Mouse (Mus musculus) limb, embryonic 11.5 days (tissue): ENCODE data around the gene Rai14. TPM values are rescaled to one million over a fixed set of nuclear protein-coding genes. Genes with fewer than 3 reads are reported as not detected.

Source experiments
- ATAC-seq: fragments of 200-750 bp; cut with Nextera tagmentation; 2 replicates; pipeline ENCODE4 v1.8.0; 2017; ENCODE audit warnings: low read depth; ENCODE audit not compliant: insufficient number of reproducible peaks, low FRiP score, low TSS enrichment
- DNase-seq: peaks from one replicate; pipeline ENCODE4 v3.0.0-alpha.2; 2015; ENCODE audit warnings: low spot score
- H3K27ac ChIP-seq: fragments of 300-500 bp; sonication (generic); replicated peaks from 2 replicates; pipeline ENCODE4 v1.5.1; 2014; ENCODE audit warnings: low read depth, mild to moderate bottlenecking, low read length
- H3K27me3 ChIP-seq: fragments of 300-500 bp; sonication (generic); 2 replicates; pipeline ENCODE4 v1.6.1; 2014; ENCODE audit warnings: mild to moderate bottlenecking, low read length, mixed read lengths; ENCODE audit not compliant: control insufficient read depth, insufficient read depth
- H3K36me3 ChIP-seq: fragments of 300-500 bp; sonication (generic); 2 replicates; pipeline ENCODE4 v1.6.1; 2014; ENCODE audit warnings: mild to moderate bottlenecking, low read length, moderate library complexity, mixed read lengths; ENCODE audit not compliant: control insufficient read depth, insufficient read depth
- H3K4me1 ChIP-seq: fragments of 300-500 bp; sonication (generic); 2 replicates; pipeline ENCODE4 v1.6.1; 2014; ENCODE audit warnings: low read length, mixed read lengths; ENCODE audit not compliant: control insufficient read depth, insufficient read depth
- H3K4me2 ChIP-seq: fragments of 300-500 bp; sonication (generic); 2 replicates; pipeline ENCODE4 v1.6.1; 2014; ENCODE audit warnings: low read depth, mild to moderate bottlenecking, moderate library complexity; ENCODE audit not compliant: severe bottlenecking
- H3K4me3 ChIP-seq: fragments of 300-500 bp; sonication (generic); 2 replicates; pipeline ENCODE4 v1.5.1; 2014; ENCODE audit warnings: low read depth, low read length
- H3K9ac ChIP-seq: fragments of 300-500 bp; sonication (generic); 2 replicates; pipeline ENCODE4 v1.6.1; 2014; ENCODE audit warnings: mild to moderate bottlenecking, low read length
- H3K9me3 ChIP-seq: fragments of 300-500 bp; sonication (generic); 2 replicates; pipeline ENCODE4 v1.6.1; 2016; ENCODE audit warnings: low read length; ENCODE audit not compliant: control insufficient read depth
- WGBS: fragments of 180-500 bp; shearing (Covaris S2); extraction: QIAGEN DNeasy Blood & Tissue Kit; methylation state at CpG from one replicate; pipeline ENCODE4 v1.1.7; 2014; 5-methylcytosine and 5-hydroxymethylcytosine counted together
- polyA plus RNA-seq: library from polyadenylated mRNA; unstranded; fragments of >200 nt; fragmentation: Nextera tagmentation; extraction: Ambion mirVana; gene quantifications from 2 replicates; pipeline ENCODE4 v1.2.1, GENCODE M21; 2014

Rai14 gene
- polyA plus RNA-seq, 1 experiment from 2014 or later = 70.8 TPM

DNA sequence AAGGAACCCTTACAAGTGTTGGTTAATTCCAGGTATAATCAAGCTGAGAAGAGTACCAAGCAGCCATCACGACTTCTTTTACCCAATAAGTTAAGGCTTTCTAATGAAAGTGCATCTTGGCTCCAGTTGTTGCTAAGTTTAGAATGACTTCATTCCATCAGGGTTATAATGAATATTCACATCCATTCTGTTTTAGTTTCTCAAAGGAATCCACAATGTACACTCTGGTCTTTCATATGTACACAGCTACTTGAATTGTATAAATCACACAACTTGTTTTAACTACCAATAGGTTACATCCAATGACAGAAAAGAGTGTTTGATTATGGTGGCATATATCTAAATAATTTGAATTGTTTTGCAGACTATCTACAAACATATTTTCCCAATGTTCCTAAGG is 59.7 kb downstream of the Rai14 start:
- Histone ChIP-seq H3K4me3 (no peak overlapping the region), H3K9ac (no peak overlapping the region), H3K27ac (no peak overlapping the region), H3K27me3 (no peaks in the 10 kb centered on the region), H3K4me2 (no peak overlapping the region), H3K36me3 (no peaks in the 10 kb centered on the region), H3K9me3 (no peaks in the 10 kb centered on the region), H3K4me1 (0 out of 2 replicates have a peak, but pooled peaks cover 3% of the 10 kb centered on the region)
- WGBS = 97% methylated on average over 1 of the region's 1 CpGs
- DNase-seq (no peak), ATAC-seq (no peak)

DNA sequence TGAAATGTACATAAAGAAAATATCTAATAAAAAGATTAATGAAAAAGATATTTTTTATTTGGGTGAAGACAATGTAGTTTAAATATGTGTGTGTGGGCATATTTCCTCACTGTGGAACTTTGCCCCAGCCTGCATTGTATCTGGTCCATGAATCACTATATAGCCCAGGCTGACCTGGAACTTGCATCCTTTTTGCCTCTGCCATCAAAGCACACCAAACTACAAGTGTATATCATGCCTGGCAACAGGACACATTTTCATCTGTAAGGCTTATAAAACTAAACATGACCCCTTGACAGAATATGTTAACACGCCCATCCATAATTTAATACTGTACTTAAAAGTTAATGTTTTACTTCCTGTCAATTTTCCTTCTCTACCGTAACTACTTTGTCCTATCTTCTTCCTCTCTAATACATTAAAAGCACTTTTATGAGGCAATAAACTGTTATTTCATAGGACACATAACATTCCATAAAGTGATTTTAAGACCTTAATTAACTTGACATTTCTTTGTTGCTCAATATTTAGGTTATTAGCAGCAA is 61.4 kb downstream of the Rai14 start:
- DNase-seq = no peak
- H3K27me3 ChIP-seq = no peaks in the 10 kb centered on the region
- no peaks in the 10 kb centered on the region for H3K9me3 ChIP-seq
- H3K4me2 ChIP-seq = no peak overlapping the region
- H3K9ac ChIP-seq = no peak overlapping the region
- no peaks in the 10 kb centered on the region for H3K36me3 ChIP-seq
- no peak for ATAC-seq
- H3K4me3 ChIP-seq = no peak overlapping the region
- H3K4me1 ChIP-seq = peaks cover 7% of the 10 kb centered on the region
- H3K27ac ChIP-seq = no peak overlapping the region
- 52% methylated on average over 2 of the region's 2 CpGs for WGBS

DNA sequence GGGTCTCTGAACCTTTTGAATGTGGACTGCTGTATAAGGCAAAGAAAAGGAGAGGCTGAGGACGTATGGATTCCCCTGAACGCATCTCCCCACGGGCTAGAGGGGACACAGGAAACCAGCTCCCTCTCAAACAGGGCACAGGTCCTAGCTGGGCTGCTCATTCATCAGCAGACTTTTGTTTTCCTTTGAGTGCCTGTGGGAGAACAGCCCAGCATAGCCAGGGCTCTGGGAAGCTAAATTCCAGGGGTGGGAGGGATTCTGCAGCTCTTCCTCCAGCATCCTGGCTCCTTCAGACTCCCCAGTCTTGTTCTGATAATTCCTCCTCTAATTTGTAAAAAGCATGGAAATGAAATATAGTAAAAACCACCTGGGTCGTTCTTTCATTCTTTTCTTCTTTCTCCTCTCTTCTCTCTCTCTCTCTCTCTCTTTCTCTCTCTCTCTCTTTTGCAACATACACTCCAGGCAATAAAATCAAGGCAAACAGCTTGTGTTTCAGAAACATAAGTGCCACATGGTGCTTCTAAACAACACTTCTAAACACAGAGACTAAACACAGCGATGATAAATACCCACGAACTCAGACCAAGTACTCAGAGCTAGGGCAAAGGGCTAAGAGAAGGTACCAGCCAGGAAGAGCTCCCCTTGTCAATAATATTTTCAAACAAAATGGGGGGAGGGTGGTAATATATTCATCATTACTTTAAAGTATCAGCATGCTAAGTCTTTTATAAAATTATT is 65.9 kb downstream of the Rai14 start:
- DNase-seq (peak; percentile 58), ATAC-seq (peak; percentile 75; the same call in 1 of the 2 replicates)
- H3K4me2 ChIP-seq = no peak overlapping the region
- 0 out of 2 replicates have a peak overlapping the region, but pooled peaks have one; percentile 21 for H3K27ac ChIP-seq
- H3K4me3 ChIP-seq = no peak overlapping the region
- H3K4me1 ChIP-seq = peaks cover 5% of the 10 kb centered on the region
- no peak overlapping the region for H3K9ac ChIP-seq
- 23% methylated on average over 6 of the region's 6 CpGs for WGBS
- no peaks in the 10 kb centered on the region for H3K9me3 ChIP-seq
- no peaks in the 10 kb centered on the region for H3K36me3 ChIP-seq
- H3K27me3 ChIP-seq = no peaks in the 10 kb centered on the region

- no peak overlapping the region for H3K4me3 ChIP-seq
- 79% methylated on average over 5 of the region's 5 CpGs for WGBS
- no peaks in the 10 kb centered on the region for H3K9me3 ChIP-seq
- H3K4me2 ChIP-seq = no peak overlapping the region
- H3K27me3 ChIP-seq = no peaks in the 10 kb centered on the region
- H3K27ac ChIP-seq = no peak overlapping the region
- H3K36me3 ChIP-seq = no peaks in the 10 kb centered on the region
- DNase-seq = no peak
- H3K9ac ChIP-seq = no peak overlapping the region
- ATAC-seq = no peak
- peaks cover 5% of the 10 kb centered on the region for H3K4me1 ChIP-seq
These were observed 68.1 kb downstream of the Rai14 start for GRCm38 (mm10) chr15:10646297-10646696.

DNA sequence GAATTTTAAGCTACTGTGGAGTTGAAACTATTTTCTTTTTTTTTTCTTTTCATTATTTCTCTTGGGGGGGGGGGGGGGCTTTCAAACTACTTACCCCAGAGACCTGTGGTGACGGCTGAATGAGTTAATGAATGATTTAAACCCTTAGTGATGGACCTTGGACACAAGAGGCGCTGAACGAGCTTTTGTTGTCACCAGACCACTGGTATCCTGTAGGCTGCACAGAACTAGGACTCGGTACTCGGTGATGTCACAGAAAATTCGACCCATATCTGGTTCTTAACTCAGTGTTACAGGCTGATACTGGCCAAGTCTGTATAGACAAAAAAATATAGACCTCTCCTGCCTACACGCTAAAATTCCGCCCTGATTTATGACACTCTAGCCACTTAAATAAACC is 69.3 kb downstream of the Rai14 start:
- 69% methylated on average over 8 of the region's 8 CpGs for WGBS
- Histone ChIP-seq H3K9me3 (no peaks in the 10 kb centered on the region), H3K9ac (no peak overlapping the region), H3K27me3 (no peaks in the 10 kb centered on the region), H3K4me3 (no peak overlapping the region), H3K4me1 (peaks cover 5% of the 10 kb centered on the region), H3K36me3 (no peaks in the 10 kb centered on the region), H3K4me2 (no peak overlapping the region), H3K27ac (no peak overlapping the region)
- no peak for DNase-seq
- ATAC-seq = no peak

DNA sequence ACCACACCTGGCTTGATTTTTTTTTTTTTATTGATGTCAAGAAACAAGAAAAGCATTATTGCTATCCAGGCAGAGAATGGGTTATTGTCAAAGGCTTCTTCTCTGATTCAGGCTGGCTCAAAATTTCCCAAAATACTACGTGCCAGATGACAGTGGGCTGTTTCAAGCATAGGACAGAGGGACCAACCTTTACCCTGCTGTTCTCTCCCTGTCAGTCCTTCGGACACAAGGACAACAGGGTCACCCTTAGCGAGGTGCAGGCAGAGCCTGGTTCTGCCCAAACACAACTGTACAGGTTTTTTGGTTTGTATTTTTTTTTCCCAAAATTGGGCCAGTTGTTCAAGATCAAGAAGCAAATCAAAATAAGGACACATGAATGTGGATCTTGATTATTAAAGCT is 70.6 kb downstream of the Rai14 start:
- no peak for DNase-seq
- H3K27me3 ChIP-seq = no peaks in the 10 kb centered on the region
- ATAC-seq = no peak
- H3K9me3 ChIP-seq = no peaks in the 10 kb centered on the region
- no peaks in the 10 kb centered on the region for H3K36me3 ChIP-seq
- no peak overlapping the region for H3K9ac ChIP-seq
- no peak overlapping the region for H3K4me2 ChIP-seq
- WGBS = 90% methylated on average over 3 of the region's 3 CpGs
- peaks cover 5% of the 10 kb centered on the region for H3K4me1 ChIP-seq
- no peak overlapping the region for H3K4me3 ChIP-seq
- H3K27ac ChIP-seq = no peak overlapping the region

- Histone ChIP-seq H3K27me3 (no peaks in the 10 kb centered on the region), H3K4me3 (no peak overlapping the region), H3K27ac (no peak overlapping the region), H3K9me3 (no peaks in the 10 kb centered on the region), H3K36me3 (no peaks in the 10 kb centered on the region), H3K4me1 (peaks cover 3% of the 10 kb centered on the region), H3K9ac (no peak overlapping the region), H3K4me2 (no peak overlapping the region)
- ATAC-seq = no peak
- 75% methylated on average over 4 of the region's 4 CpGs for WGBS
- DNase-seq = no peak
These were observed 71.2 kb downstream of the Rai14 start for GRCm38 (mm10) chr15:10643224-10643623.

DNA sequence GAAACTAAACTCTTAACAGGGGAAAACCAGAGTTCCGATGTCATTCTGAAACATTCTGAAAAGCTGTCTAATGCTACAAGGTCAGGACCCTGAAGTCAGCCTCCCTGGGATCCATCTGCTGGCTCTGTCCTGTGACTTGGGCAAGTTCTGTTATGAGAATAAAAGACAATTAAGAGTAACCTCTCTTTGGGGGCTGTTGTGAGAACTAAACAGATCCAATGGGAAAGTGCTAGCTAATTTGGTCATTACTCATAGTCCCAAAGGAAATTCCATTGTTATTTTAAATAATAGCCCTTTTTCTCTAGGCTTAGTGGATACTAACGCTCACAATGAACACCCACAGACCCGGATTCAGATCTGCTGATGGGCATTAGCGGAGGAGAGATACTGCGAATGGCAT is 72.0 kb downstream of the Rai14 start:
- H3K27me3 ChIP-seq = no peaks in the 10 kb centered on the region
- ATAC-seq = no peak
- H3K4me2 ChIP-seq = no peak overlapping the region
- WGBS = 89% methylated on average over 5 of the region's 5 CpGs
- H3K9me3 ChIP-seq = no peaks in the 10 kb centered on the region
- DNase-seq = no peak
- no peak overlapping the region for H3K4me3 ChIP-seq
- no peaks in the 10 kb centered on the region for H3K36me3 ChIP-seq
- no peak overlapping the region for H3K9ac ChIP-seq
- H3K4me1 ChIP-seq = peaks cover 4% of the 10 kb centered on the region; the same call in 1 of the 2 replicates
- H3K27ac ChIP-seq = no peak overlapping the region
